Mouse (Mus musculus) liver, embryonic 14.5 days (tissue): ENCODE measurements around the gene Nfatc2.

Source experiments
- CTCF ChIP-seq: IDR thresholded peaks from 2 replicates; pipeline ENCODE4 v1.5.1; 2016; ENCODE audit warnings: antibody characterized with exemption, low read depth, control low read depth
- EP300 ChIP-seq: IDR thresholded peaks from 2 replicates; pipeline ENCODE4 v1.6.1; 2016; ENCODE audit warnings: antibody characterized with exemption, low read depth

DNA sequence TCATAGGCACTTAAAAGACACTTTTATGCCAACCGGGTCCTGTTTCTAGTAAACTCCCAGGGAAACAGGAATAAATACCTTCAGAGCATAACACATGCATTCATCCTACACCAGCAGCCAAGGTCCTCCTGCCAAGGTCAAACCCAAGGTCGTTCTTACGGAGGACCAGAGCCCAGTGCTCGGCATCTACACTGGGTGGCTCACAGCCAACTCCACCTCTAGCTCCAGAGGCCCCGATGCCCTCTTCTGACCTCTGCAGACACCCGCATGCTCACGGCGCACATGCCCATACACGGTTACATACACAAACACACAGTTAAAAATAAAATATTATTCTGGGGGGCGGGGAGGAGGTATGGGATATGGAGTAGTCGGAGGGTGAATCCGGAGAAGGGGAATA is 14.9 kb downstream of the Nfatc2 start:
- TF ChIP-seq CTCF: no peak
- TF ChIP-seq EP300: no peak
